Mouse (Mus musculus) skeletal muscle tissue, adult 2 months (tissue): ENCODE data around the gene Gm14548.
"Not testable (repeated sequence)": the region's sequence is repeated elsewhere in the genome, so short reads cannot be mapped to it uniquely, and the experiment has no call there.

Source experiments
- DNase-seq: peaks from one replicate; pipeline ENCODE4 v3.0.0-alpha.2; 2012; ENCODE audit warnings: low read depth, low spot score

Gm14548 gene

DNA sequence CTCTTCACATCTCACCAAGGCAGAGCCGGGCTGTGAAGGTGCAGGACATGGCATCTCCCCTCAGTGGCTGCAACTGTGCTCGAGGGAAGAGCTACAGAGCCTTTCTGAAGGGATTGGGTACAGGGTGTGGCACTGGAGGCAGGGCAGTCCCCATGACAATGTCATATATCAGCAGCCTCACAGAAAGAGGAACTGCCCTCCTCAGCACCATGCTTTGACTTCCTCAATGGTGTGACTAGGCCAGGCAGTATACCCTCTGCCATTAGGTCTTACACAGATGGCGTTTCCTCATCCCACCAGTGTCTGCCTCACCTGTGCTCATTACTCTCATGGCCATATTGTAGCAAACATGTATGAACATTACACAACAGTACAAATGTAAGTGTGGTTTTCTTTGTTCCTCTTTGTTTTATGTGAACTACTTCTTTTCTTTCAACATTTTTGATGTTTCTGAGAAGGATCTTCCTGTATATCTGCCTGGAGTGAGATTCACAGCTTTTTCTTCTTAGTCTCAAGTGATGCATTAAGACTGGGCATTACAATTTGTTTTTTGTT is at the start of gene Gm14548:
TSS of gene Gm14548 (minus strand) at position 85 of the 555 bp plus-strand sequence.
- peak; percentile 25 for DNase-seq

GRCm38 (mm10) chr7:3946117-3946516 is 48.2 kb upstream of the Gm14548 start:
- DNase-seq: no peak

DNA sequence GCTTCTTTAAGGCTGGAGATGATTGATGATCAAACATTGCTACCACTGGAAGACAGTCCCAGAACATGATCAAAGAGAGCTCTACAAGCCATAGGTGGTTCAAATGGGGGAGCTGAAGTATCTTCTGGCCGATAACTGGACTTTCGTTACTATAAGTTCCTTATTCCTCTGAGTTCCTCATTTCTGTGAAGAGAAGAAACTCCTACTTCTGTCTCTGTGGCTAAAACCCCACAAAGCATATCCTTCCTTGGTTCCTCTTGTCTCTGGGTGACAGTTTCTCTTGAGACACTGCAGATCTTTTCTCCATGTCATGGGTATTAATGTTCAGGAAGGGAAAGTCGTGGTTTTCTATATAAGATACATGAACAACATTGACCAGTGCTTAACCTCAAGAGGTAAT is 43.0 kb upstream of the Gm14548 start:
- DNase-seq: peak; percentile 14

DNA sequence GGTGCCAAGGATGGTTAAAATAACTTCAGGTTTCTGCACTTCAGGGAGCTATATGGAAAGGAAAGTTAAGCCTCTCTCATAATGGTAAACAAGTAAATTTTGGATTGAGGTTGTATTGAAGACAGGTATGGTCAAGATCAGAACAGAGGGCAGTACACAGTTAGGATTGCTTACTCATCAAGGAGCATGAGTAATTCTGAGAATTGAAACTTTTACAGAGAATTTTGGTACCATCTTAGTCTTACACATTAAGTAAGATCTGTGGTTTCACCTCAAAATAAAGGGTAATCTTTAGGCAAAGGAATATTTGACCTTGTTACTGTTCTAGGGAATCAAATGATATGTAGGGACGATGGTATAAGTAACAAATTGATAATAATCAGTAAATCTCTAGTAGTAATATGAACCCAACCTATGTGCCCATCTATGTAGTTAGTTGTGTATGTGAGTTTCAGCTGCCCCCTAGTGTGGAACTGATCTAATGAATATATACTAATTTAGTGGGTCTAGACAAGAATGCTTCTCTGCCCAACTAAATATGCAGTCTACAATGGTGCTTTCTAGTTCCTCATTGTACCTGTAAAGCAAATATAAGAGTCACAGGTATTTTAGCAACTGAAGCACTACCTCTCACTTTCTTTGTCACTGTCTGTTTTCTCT is 42.1 kb upstream of the Gm14548 start:
- no peak for DNase-seq

DNA sequence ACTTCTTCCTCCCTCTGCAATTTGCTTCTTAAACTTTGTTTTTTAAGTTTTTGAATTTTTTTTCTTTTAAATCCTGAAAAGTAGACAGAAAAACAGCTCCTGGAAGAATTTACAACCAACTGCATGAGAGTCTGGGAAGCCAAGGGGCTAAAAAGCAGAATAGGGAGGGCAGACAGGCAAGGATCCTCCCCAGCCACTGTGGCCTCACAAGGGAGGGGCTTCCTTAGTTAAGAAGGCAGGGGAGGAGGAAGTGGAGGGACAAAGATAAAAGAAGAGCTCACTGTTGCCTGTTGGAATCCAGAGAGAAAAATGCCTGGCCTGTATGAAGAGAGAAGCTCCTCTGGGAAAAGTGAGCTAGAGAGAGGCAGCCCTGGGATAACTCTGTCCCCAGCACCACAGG is 37.6 kb upstream of the Gm14548 start:
- not testable (repeated sequence) for DNase-seq

DNA sequence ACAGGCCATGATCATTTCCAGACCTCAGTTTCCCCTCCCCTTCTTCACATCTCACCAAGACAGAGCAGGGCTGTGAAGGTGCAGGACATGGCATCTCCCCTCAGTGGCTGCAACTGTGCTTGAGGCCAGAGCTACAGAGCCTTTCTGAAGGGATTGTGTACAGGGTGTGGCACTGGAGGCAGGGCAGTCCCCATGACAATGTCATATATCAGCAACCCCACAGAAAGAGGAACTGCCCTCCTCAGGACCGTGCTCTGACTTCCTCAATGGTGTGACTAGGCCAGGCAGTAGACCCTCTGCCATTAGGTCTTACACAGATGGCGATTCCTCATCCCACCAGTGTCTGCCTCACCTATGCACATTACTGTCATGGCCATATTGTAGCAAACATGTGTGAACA is 17.5 kb upstream of the Gm14548 start, which contains the start of gene Lilra6:
TSS of gene Lilra6 (minus strand) at position 117 of the 400 bp plus-strand sequence.
- DNase-seq: not testable (repeated sequence)

GRCm38 (mm10) chr7:3903704-3904103 is 5.8 kb upstream of the Gm14548 start:
- DNase-seq: no peak

DNA sequence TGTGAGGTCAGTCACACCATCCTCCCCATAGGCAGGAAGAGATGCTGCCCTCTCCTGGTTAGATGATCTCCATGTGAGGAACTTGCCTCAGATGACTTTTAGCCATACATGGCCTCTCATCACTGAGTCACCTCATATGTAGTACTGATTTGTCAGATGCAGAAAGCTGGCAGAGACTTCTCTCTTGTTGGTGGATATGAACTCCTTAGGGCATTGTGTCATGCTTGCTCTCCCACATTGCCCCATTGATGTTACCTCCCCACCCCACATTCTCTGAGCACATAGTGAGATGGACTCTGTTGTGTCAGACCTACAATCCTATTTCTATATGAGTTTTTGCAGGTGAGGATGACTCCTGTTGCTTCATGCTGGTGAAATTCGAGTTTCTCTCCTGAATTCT is 22.9 kb downstream of the Gm14548 start:
- not testable (repeated sequence) for DNase-seq

DNA sequence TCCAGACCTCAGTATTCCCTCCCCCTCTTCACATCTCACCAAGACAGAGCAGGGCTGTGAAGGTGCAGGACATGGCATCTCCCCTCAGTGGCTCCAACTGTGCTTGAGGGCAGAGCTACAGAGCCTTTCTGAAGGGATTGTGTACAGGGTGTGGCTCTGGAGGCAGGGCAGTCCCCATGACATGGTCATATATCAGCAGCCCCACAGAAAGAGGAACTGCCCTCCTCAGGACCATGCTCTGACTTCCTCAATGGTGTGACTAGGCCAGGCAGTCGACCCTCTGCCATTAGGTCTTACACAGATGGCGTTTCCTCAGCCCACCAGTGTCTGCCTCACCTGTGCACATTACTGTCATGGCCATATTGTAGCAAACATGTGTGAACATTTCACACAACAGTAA is 53.0 kb downstream of the Gm14548 start, which contains the start of gene Pira2:
TSS of gene Pira2 (minus strand) at position 101 of the 400 bp plus-strand sequence.
- DNase-seq: not testable (repeated sequence)

- not testable (repeated sequence) for DNase-seq
These were observed 60.1 kb downstream of the Gm14548 start for GRCm38 (mm10) chr7:3837854-3838253.
